Mouse (Mus musculus) megakaryocyte-erythroid progenitor cell, adult 5-6 weeks (primary cell): ENCODE measurements around the gene Ttc28. TPM values are rescaled to one million over a fixed set of nuclear protein-coding genes. Genes with fewer than 3 reads are reported as not detected.

Experiments used
- ATAC-seq: replicated peaks from 2 replicates; pipeline ENCODE4 v1.8.0; 2016; ENCODE audit warnings: mild to moderate bottlenecking, inconsistent platforms; ENCODE audit not compliant: severe bottlenecking, poor library complexity, low FRiP score, low TSS enrichment
- total RNA-seq, 2 experiments: library from RNA; stranded (forward) in 1 of 2; stranded (reverse) in 1 of 2; fragments of 200-1000, 215-1000 nt in 1 of 2; fragments of >200 nt in 1 of 2; fragmentation: Nextera tagmentation in 1 of 2; gene quantifications; 2 replicates each; pipeline ENCODE4 v1.2.3; 2014 to 2017

The Ttc28 gene
- total RNA-seq, 2 experiments from 2014 or later = 0.70 to 5.4 TPM

DNA sequence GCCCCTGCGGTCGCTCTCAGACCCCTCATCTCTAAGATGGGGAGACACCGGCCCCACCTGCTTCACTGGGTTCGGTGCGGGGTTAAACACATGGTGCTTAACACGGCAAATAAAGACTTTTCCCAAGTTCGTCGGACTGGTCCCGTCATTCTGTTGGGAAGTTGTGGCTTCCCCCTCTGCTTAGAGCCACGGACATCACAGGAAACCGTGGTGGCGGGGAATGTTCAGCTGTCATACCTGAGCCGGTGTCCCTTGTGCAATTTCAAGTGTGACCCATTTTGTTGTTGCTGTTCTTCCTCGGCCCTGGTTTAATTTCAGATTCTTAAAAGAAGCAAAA is 451.5 kb downstream of the Ttc28 start:
- ATAC-seq = peak; percentile 6; the same call in 1 of the 2 replicates

GRCm38 (mm10) chr5:111335939-111336691 is 456.5 kb downstream of the Ttc28 start:
- ATAC-seq = no peak

Other genes starting within 250 kb of the Ttc28 start
- gene Noc4l, start 226.4 kb upstream of the Ttc28 start, total RNA-seq (2014; fragmentation: Nextera tagmentation) = 66.3 and 72.4 TPM in 2 replicates
- 38.9 and 51.2 TPM in 2 replicates for gene Noc4l, start 226.4 kb upstream of the Ttc28 start, total RNA-seq (2017)
- gene Ddx51, start 226.4 kb upstream of the Ttc28 start, total RNA-seq (2014; fragmentation: Nextera tagmentation) = 56.5 and 63.6 TPM in 2 replicates
- gene Ddx51, start 226.4 kb upstream of the Ttc28 start, total RNA-seq (2017) = 6.6 and 8.7 TPM in 2 replicates
- 181 and 186 TPM in 2 replicates for gene Ep400, start 109.1 kb upstream of the Ttc28 start, total RNA-seq (2014; fragmentation: Nextera tagmentation)
- 56.0 and 71.6 TPM in 2 replicates for gene Ep400, start 109.1 kb upstream of the Ttc28 start, total RNA-seq (2017)
- gene Pus1, start 99.1 kb upstream of the Ttc28 start, total RNA-seq (2014; fragmentation: Nextera tagmentation) = 57.4 and 74.3 TPM in 2 replicates
- 82.3 and 102 TPM in 2 replicates for gene Pus1, start 99.1 kb upstream of the Ttc28 start, total RNA-seq (2017)
- gene Ulk1, start 69.7 kb upstream of the Ttc28 start, total RNA-seq (2014; fragmentation: Nextera tagmentation) = 32.2 and 52.2 TPM in 2 replicates
- gene Ulk1, start 69.7 kb upstream of the Ttc28 start, total RNA-seq (2017) = 7.8 and 14.8 TPM in 2 replicates
- 44.1 and 53.7 TPM in 2 replicates for gene Hscb, start 40.0 kb upstream of the Ttc28 start, total RNA-seq (2014; fragmentation: Nextera tagmentation)
- gene Hscb, start 40.0 kb upstream of the Ttc28 start, total RNA-seq (2017) = 44.9 and 106 TPM in 2 replicates
- 47.4 and 59.5 TPM in 2 replicates for gene Chek2, start 39.8 kb upstream of the Ttc28 start, total RNA-seq (2014; fragmentation: Nextera tagmentation)
- gene Chek2, start 39.8 kb upstream of the Ttc28 start, total RNA-seq (2017) = 31.1 and 56.9 TPM in 2 replicates